Mouse (Mus musculus): Measurements from ENCODE around the gene Ccdc82. TPM values are rescaled to one million over a fixed set of nuclear protein-coding genes. Genes with fewer than 3 reads are reported as not detected.

The Ccdc82 gene
- polyA plus RNA-seq, 1 experiment from 2014 or later, result 9.3 TPM

DNA sequence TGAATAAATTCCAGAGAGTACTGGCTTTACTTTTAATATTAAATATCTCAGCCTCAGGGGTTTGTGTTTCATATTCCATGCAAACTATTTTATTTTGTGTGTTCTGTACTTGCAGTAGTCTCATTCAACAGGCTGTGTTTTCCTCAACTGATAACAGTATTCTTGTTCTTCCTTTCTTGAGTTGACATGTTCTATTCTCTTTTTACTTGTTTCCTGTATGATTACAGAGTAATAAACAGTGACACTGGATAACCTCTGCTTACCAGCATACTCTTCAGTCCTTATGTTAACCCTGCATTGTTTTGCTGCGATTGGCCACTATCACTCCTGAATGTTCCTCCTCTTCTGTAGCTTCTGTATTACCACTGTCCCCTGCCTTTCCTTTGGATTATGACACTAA, 10.0 kb downstream of the Ccdc82 start:
- Histone ChIP-seq H3K4me2 (no peak overlapping the region), H3K36me3 (no peaks in the 10 kb centered on the region), H3K27ac (no peak overlapping the region), H3K4me3 (replicated peaks) (no peak overlapping the region), H3K9me3 (replicated peaks) (no peaks in the 10 kb centered on the region), H3K4me1 (no peaks in the 10 kb centered on the region), H3K27me3 (no peaks in the 10 kb centered on the region), H3K9ac (no peak overlapping the region)
- WGBS, result 98% methylated on average over 1 of the region's 1 CpGs
- no peak for ATAC-seq (replicated peaks; ENCODE audit: low FRiP score)

DNA sequence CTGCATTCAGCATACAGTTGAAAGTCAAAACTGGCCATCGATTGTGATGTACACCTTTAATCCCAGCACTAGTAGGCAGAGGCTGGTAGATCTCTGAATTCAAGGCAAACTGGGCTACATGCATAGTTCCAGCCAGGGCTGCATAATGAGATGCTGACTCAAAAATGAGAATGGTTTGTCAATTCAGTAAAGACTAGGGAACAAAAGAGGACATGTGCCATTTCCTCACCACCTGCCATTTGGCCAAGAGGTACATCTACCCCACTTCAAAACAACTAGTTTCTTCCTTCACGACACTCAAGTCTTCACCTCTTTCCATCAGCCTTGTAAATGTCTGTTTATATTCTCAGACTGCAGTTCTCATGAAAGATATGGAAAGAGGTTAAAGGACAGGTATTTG, 11.4 kb downstream of the Ccdc82 start:
- Histone ChIP-seq H3K9me3 (replicated peaks) (no peaks in the 10 kb centered on the region), H3K4me3 (replicated peaks) (no peak overlapping the region), H3K27ac (no peak overlapping the region), H3K4me2 (no peak overlapping the region), H3K27me3 (no peaks in the 10 kb centered on the region), H3K4me1 (no peaks in the 10 kb centered on the region), H3K36me3 (no peaks in the 10 kb centered on the region), H3K9ac (no peak overlapping the region)
- WGBS, result 86% methylated on average over 2 of the region's 2 CpGs
- no peak for ATAC-seq (replicated peaks; ENCODE audit: low FRiP score)

DNA sequence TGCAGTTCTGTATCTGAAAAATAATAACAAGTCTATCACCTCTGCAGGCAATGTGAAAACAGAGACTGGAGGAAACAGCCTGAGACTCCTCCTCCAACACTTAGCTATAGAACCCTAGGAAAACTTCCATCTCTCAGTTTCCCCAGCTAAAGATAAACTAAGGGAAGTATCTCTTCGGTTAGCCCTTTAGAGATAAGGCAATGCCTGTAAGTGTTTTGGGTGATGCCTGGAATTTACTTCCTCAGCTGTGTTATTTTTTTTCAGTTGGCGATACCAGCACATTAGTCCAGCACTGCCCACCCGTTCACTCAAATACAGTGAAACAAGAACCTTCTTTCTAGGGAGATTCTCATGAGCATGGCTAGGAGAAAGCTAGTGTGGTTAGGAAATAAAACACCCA, 14.2 kb downstream of the Ccdc82 start:
- Histone ChIP-seq H3K4me2 (no peak overlapping the region), H3K4me1 (no peaks in the 10 kb centered on the region), H3K36me3 (no peaks in the 10 kb centered on the region), H3K9me3 (replicated peaks) (no peaks in the 10 kb centered on the region), H3K9ac (no peak overlapping the region), H3K27ac (no peak overlapping the region), H3K4me3 (replicated peaks) (no peak overlapping the region), H3K27me3 (no peaks in the 10 kb centered on the region)
- WGBS, result 88% methylated on average over 3 of the region's 3 CpGs
- no peak for ATAC-seq (replicated peaks; ENCODE audit: low FRiP score)

DNA sequence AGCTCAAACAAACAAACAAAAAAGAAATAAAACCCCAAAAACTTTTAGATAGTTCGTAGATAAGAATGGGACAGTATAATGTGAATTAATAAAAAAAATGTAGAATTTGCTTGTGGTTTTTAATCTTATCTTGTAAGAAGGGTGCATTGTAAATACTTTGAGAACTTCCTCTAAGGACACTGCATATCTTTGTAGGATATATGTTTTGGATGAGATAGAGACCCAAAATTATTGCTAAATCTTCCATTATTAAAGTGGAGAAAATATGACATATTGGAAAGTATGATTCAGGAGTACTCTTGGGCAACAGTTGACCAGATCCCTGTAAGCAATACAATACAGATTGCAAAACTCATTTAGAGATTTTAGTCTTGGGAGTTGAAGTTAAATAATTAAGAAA, 26.5 kb downstream of the Ccdc82 start:
- no peak overlapping the region for H3K4me3 ChIP-seq (replicated peaks)
- no peak for ATAC-seq (replicated peaks; ENCODE audit: low FRiP score)
- H3K27me3 ChIP-seq, result no peaks in the 10 kb centered on the region
- no peak overlapping the region for H3K27ac ChIP-seq
- WGBS, result 85% methylated on average over 1 of the region's 1 CpGs
- no peak overlapping the region for H3K9ac ChIP-seq
- no peak overlapping the region for H3K4me2 ChIP-seq
- H3K4me1 ChIP-seq, result no peaks in the 10 kb centered on the region
- H3K36me3 ChIP-seq, result 0 out of 2 replicates have a peak, but pooled peaks cover 3% of the 10 kb centered on the region
- no peaks in the 10 kb centered on the region for H3K9me3 ChIP-seq (replicated peaks)

DNA sequence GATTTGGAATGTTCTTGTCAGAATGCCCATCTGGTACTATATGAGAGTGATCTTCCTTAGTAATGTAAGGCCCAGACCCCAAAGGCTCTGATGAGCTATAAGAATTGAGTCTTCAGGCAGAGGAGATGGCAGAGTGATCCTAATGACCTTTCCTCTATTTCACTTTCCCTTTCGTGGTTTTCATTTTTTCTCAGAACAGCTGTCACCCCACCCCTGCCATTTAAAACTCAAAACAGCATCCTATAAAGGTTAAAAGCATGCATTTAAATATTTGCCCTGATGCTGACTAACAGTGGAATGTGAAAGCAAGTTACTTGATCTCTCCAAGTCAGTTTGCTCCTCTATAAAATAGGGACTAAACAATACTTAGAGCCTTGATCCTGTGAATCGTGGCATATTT, 40.7 kb downstream of the Ccdc82 start:
- WGBS, result 64% methylated on average over 2 of the region's 2 CpGs
- Histone ChIP-seq H3K27ac (no peak overlapping the region), H3K9me3 (replicated peaks) (no peaks in the 10 kb centered on the region), H3K4me3 (replicated peaks) (no peak overlapping the region), H3K9ac (no peak overlapping the region), H3K4me1 (no peaks in the 10 kb centered on the region), H3K36me3 (0 out of 2 replicates have a peak, but pooled peaks cover 5% of the 10 kb centered on the region), H3K27me3 (no peaks in the 10 kb centered on the region), H3K4me2 (no peak overlapping the region)
- ATAC-seq (replicated peaks; ENCODE audit: low FRiP score), result no peak

DNA sequence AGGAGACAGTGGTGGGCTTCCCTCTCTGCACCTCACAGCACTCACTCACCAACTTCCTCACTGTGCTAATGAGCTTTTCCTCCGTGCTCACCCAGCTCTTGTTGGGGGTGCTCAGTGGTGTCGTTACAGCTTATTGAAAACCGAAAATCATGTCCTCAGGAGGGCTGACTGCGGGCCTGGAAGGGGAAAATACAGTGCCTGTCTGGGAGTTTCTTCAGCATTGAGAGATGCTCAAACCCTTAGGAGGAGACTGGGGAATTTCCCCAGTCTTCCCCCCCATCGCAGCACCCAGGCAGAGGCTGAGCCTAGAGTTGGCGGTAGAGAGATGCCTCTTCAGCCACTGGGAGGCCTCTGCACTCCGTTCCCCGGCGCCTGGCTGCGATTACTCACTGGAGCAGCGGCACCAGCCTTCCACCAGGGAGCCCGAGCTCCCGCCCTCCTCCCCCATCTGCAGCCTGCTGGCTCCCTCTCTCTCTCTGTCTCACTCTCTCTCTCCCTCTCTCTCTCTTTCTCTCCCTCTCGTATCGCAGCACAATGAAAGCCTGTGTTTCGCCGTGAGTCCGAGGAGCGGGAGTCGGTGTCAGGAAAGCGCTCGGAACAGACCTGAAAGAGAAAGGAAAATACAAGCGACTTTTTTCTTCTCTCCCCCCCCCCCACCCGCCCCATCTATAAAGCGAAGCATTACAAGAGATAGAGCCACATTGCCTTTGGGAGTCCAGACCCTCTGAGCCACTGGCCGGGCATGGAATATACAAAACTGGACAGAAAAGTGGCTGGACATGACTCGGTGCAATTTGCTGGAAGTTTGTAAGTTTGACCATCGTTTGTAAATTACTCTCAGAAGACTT, 49.7 kb downstream of the Ccdc82 start:
- no peaks in the 10 kb centered on the region for H3K9me3 ChIP-seq (replicated peaks)
- peaks cover 38% of the 10 kb centered on the region for H3K4me1 ChIP-seq
- WGBS, result under 1% methylated on average over 28 of the region's 28 CpGs
- H3K4me3 ChIP-seq (replicated peaks), result peak overlapping the region; percentile 57
- H3K9ac ChIP-seq, result peak overlapping the region; percentile 59
- peak; percentile 96 for ATAC-seq (replicated peaks; ENCODE audit: low FRiP score)
- H3K27me3 ChIP-seq, result no peaks in the 10 kb centered on the region
- peak overlapping the region; percentile 91 for H3K4me2 ChIP-seq
- H3K27ac ChIP-seq, result peak overlapping the region; percentile 84
- H3K36me3 ChIP-seq, result no peaks in the 10 kb centered on the region

DNA sequence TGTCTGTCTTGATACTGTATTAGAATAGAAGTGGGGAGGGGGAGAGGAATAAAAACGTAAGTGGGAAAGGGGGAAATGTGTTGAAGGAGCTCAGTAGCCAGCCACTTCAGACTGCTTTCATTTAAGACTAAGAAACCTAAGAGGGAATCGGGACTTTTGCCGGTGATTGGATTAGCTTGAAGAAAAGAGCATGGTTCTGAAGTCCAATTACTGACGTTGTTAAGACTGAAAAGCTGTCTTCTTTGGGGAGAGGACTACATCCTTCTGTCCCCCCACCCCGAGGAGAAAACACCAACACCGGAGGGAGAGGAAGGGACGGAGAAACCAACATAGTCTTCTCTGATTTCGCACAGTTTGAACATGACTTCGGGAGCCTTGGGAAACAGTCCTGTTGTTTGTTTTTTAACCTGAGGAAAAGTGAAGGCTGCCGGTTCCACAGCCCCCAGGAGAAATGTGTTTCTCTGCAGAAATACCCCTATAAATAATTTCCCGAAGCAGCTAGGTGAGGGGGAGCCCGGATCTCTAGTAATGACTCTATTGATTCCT, 50.4 kb downstream of the Ccdc82 start:
- H3K27me3 ChIP-seq, result no peaks in the 10 kb centered on the region
- H3K9me3 ChIP-seq (replicated peaks), result no peaks in the 10 kb centered on the region
- peak overlapping the region; percentile 59 for H3K9ac ChIP-seq
- peak overlapping the region; percentile 57 for H3K4me3 ChIP-seq (replicated peaks)
- ATAC-seq (replicated peaks; ENCODE audit: low FRiP score), result peak; percentile 1; the same call in 1 of the 2 replicates
- under 1% methylated on average over 12 of the region's 12 CpGs for WGBS
- peak overlapping the region; percentile 84 for H3K27ac ChIP-seq
- no peaks in the 10 kb centered on the region for H3K36me3 ChIP-seq
- peaks cover 45% of the 10 kb centered on the region for H3K4me1 ChIP-seq
- peak overlapping the region; percentile 91 for H3K4me2 ChIP-seq

DNA sequence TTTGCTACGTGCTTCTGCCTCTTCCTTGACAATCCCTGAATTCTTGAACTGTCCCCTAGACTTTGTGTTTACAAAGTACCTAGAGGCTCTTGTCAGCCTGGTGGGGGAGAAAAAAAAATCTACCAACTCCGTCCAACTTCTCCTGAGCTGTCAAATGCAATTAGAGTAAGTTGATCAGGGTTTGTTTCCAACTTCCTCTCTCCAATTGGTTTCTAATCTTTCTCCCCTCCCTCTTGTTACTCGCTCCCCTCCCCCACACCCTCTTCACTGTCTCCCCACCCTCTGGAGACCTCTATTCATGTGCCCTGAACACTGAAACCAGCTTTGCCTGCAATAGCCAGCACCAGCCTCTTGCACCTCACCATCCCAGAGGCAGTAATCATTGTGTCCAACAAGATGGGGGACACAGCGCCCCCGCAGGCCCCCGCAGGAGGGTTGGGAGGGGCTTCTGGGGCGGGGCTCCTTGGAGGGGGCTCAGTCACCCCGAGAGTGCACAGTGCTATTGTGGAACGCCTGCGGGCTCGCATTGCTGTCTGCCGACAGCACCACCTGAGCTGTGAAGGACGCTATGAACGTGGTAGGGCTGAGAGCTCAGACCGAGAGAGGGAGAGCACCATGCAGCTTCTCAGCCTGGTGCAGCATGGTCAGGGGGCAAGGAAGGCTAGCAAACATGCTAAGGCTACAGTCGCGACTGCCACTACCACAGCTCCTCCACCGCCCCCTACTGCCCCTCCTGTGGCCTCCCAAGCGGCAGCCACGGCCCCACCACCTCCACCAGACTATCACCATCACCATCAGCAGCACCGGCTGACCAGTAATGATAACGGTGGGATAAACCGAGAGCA, 51.1 kb downstream of the Ccdc82 start, which contains the start of gene Maml2:
Gene Maml2, plus strand, starts transcription at position 290 of the 845 bp plus-strand sequence.
- H3K9ac ChIP-seq, result peak within 1 kb of the TSS; percentile 59
- no peaks in the 10 kb centered on the region for H3K36me3 ChIP-seq
- no peaks in the 10 kb centered on the region for H3K27me3 ChIP-seq
- WGBS, result 1% methylated on average over 23 of the region's 23 CpGs
- peak; percentile 67 for ATAC-seq (replicated peaks; ENCODE audit: low FRiP score)
- H3K4me3 ChIP-seq (replicated peaks), result peak within 1 kb of the TSS; percentile 57
- peak within 1 kb of the TSS; percentile 84 for H3K27ac ChIP-seq
- peaks cover 49% of the 10 kb centered on the region for H3K4me1 ChIP-seq
- H3K9me3 ChIP-seq (replicated peaks), result no peaks in the 10 kb centered on the region
- peak within 1 kb of the TSS; percentile 91 for H3K4me2 ChIP-seq

DNA sequence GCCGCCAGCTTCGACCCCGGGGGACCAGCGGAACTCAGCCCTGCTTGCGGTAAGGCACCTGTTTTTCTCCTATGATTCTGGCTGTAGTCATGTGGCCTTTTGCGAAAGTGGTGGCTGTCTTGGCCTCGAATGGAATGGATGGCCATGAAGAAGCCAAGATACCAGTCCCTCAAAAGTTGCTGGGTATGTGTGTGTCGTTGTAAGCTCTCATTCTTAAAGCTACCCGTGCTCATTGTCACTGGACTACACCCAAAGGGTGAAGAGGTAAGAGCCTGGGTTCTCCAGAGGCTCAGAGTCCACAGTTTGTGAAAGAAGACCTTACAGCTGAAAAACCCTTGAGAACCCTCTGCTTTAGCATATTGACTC, 51.7 kb downstream of the Ccdc82 start:
- H3K9ac ChIP-seq, result peak overlapping the region; percentile 59
- no peaks in the 10 kb centered on the region for H3K9me3 ChIP-seq (replicated peaks)
- WGBS, result 25% methylated on average over 9 of the region's 9 CpGs
- ATAC-seq (replicated peaks; ENCODE audit: low FRiP score), result no peak
- peak overlapping the region; percentile 84 for H3K27ac ChIP-seq
- peak overlapping the region; percentile 91 for H3K4me2 ChIP-seq
- no peaks in the 10 kb centered on the region for H3K27me3 ChIP-seq
- H3K4me3 ChIP-seq (replicated peaks), result peak overlapping the region; percentile 57
- H3K4me1 ChIP-seq, result peaks cover 53% of the 10 kb centered on the region
- no peaks in the 10 kb centered on the region for H3K36me3 ChIP-seq

DNA sequence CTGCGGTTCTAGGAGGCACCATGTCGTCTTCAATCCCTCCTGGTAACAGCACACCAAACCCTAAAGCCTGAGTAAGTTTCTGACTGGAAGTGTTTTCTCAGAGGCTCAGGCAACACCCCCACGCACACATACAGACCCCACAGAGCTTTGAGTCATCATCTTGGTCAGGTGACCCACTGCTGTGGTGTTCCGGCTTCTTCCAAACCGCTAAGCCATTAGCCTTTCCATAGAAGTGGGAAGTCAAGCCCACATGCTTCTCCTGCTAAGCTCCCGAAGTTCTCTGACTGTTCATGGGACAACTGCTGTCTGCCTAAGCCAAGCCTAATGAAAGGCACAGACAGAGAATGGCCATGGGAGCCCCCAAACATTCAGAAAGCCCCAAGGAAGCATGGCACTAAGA, 52.4 kb downstream of the Ccdc82 start:
- peak overlapping the region; percentile 57 for H3K4me3 ChIP-seq (replicated peaks)
- no peaks in the 10 kb centered on the region for H3K27me3 ChIP-seq
- H3K9me3 ChIP-seq (replicated peaks), result no peaks in the 10 kb centered on the region
- H3K27ac ChIP-seq, result 0 out of 2 replicates have a peak overlapping the region, but pooled peaks have one; percentile 14
- no peaks in the 10 kb centered on the region for H3K36me3 ChIP-seq
- no peak overlapping the region for H3K9ac ChIP-seq
- H3K4me1 ChIP-seq, result peaks cover 59% of the 10 kb centered on the region
- peak overlapping the region; percentile 91 for H3K4me2 ChIP-seq
- 73% methylated on average over 6 of the region's 6 CpGs for WGBS
- ATAC-seq (replicated peaks; ENCODE audit: low FRiP score), result no peak

DNA sequence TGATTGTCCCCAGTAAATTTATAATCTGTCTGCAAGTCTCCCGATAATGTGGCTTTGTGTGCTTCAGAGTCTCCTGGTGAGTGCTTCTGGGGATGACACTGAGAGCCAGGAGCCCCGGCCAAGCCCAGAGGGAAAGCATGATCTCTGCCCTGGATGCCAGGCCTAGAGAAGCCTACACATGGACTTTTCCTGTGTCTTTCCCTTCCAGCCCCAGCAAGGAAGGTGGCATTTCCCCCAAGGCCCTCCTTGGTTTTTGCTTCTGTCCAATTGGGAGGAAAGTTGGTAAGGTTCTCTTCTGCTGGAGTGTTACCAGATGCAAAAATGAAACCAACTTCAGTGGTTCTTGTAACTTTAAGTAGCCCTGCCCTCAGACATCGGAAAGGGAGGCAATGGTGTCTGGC, 53.3 kb downstream of the Ccdc82 start:
- Histone ChIP-seq H3K27me3 (no peaks in the 10 kb centered on the region), H3K36me3 (no peaks in the 10 kb centered on the region), H3K4me3 (replicated peaks) (peak overlapping the region; percentile 57), H3K27ac (0 out of 2 replicates have a peak overlapping the region, but pooled peaks have one; percentile 28), H3K9ac (no peak overlapping the region), H3K9me3 (replicated peaks) (no peaks in the 10 kb centered on the region), H3K4me2 (peak overlapping the region; percentile 91), H3K4me1 (peaks cover 59% of the 10 kb centered on the region)
- no peak for ATAC-seq (replicated peaks; ENCODE audit: low FRiP score)
- 31% methylated on average over 3 of the region's 3 CpGs for WGBS
